Mouse (Mus musculus) MEL-GATA-1-ER (cell line): ENCODE measurements around the gene Vmn2r52.
"Not testable (repeated sequence)": the region's sequence is repeated elsewhere in the genome, so short reads cannot be mapped to it uniquely, and the experiment has no call there.

Experiments used
- DNase-seq: peaks from one replicate; pipeline ENCODE4 v3.0.0-alpha.2; 2012; ENCODE audit warnings: low read depth; ENCODE audit errors: extremely low read depth

The Vmn2r52 gene

DNA sequence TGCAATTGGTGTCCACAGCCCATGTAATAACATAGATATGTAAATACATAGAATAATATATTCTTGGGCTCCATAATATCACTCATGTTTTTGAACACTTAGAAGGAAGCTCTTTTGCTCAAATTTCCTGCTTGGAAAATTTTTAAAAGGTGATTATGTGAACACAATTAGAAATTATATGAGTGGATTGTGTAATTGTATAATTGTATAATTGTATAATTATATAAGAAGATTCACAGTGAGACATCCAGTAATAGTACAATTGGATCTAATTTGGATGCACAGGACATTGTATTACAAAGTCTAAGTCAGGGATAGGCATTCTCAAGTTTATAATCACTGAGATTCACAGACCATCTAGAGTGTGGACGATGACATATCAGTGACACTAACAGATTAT is at the start of gene Vmn2r52:
Vmn2r52 (minus strand) TSS at position 101 of the 400 bp plus-strand sequence.
- no peak for DNase-seq

DNA sequence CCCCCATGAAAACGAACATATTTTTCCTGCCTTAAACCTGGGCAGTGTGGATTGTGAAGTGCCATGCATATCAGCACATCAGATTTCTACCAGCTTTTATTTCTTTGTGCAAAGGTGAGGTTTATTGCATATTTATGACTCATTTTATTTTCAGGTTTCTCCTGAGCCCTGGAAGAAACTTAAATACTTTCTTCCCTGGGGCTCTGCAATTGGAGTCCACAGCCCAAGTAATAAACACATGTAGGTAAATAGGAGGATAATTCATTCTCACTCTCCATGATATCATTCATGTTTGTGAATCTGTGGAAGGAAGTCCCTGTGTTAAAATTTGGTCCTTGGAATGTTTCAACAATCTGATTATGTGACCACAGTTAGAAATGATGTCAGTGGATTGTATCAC is 70.7 kb downstream of the Vmn2r52 start, which contains the start of gene Vmn2r51:
Vmn2r51 (minus strand) TSS at position 101 of the 400 bp plus-strand sequence.
- not testable (repeated sequence) for DNase-seq
